Mouse (Mus musculus) hindbrain, embryonic 15.5 days (tissue): ENCODE results near the gene Sytl1. TPM values are rescaled to one million over a fixed set of nuclear protein-coding genes. Genes with fewer than 3 reads are reported as not detected.

Experiments
- ATAC-seq: fragments of 200-750 bp; cut with Nextera tagmentation; 2 replicates; pipeline ENCODE4 v1.8.0; 2017; ENCODE audit warnings: low read depth, moderate number of reproducible peaks, moderate TSS enrichment; ENCODE audit not compliant: low FRiP score
- H3K27ac ChIP-seq: fragments of 300-500 bp; sonication (generic); replicated peaks from 2 replicates; pipeline ENCODE4 v1.5.1; 2015; ENCODE audit warnings: mild to moderate bottlenecking, inconsistent platforms
- H3K27me3 ChIP-seq: fragments of 300-500 bp; sonication (generic); 2 replicates; pipeline ENCODE4 v1.6.1; 2015; ENCODE audit warnings: control low read depth, inconsistent platforms
- H3K36me3 ChIP-seq: fragments of 300-500 bp; sonication (generic); 2 replicates; pipeline ENCODE4 v1.6.1; 2015; ENCODE audit warnings: control low read depth, inconsistent platforms
- H3K4me1 ChIP-seq: fragments of 300-500 bp; sonication (generic); replicated peaks from 2 replicates; pipeline ENCODE4 v1.6.1; 2015; ENCODE audit warnings: control low read depth, inconsistent platforms
- H3K4me2 ChIP-seq: fragments of 300-500 bp; sonication (generic); 2 replicates; pipeline ENCODE4 v1.6.1; 2015; ENCODE audit warnings: moderate library complexity, mild to moderate bottlenecking, inconsistent platforms
- H3K4me3 ChIP-seq: fragments of 300-500 bp; sonication (generic); 2 replicates; pipeline ENCODE4 v1.5.1; 2015; ENCODE audit warnings: mild to moderate bottlenecking, inconsistent platforms
- H3K9ac ChIP-seq: fragments of 300-500 bp; sonication (generic); 2 replicates; pipeline ENCODE4 v1.6.1; 2015; ENCODE audit warnings: inconsistent platforms
- H3K9me3 ChIP-seq: fragments of 300-500 bp; sonication (generic); 2 replicates; pipeline ENCODE4 v1.6.1; 2016; ENCODE audit warnings: control low read depth, inconsistent platforms
- WGBS: fragments of 180-500 bp; shearing (Covaris S2); methylation state at CpG from one replicate; pipeline ENCODE4 v1.1.7; 2015; 5-methylcytosine and 5-hydroxymethylcytosine counted together
- polyA plus RNA-seq: library from polyadenylated mRNA; unstranded; fragments of >200 nt; fragmentation: Nextera tagmentation; extraction: Ambion mirVana; gene quantifications from 2 replicates; pipeline ENCODE4 v1.2.1, GENCODE M21; 2015

Gene Sytl1
- polyA plus RNA-seq, 1 experiment from 2014 or later = 0.32 TPM

GRCm38 (mm10) chr4:133257798-133258408 is 5.0 kb downstream of the Sytl1 start:
- Histone ChIP-seq H3K27ac (no peak overlapping the region), H3K4me2 (no peak overlapping the region), H3K9me3 (no peaks in the 10 kb centered on the region), H3K4me1 (no peaks in the 10 kb centered on the region; the same call in 1 of the 2 replicates), H3K27me3 (peaks cover 17% of the 10 kb centered on the region; the same call in 1 of the 2 replicates), H3K36me3 (no peaks in the 10 kb centered on the region), H3K9ac (no peak overlapping the region), H3K4me3 (no peak overlapping the region)
- ATAC-seq = no peak
- 81% methylated on average over 12 of the region's 12 CpGs for WGBS

- Histone ChIP-seq H3K4me3 (no peak overlapping the region), H3K36me3 (no peaks in the 10 kb centered on the region), H3K4me1 (no peaks in the 10 kb centered on the region; the same call in 1 of the 2 replicates), H3K4me2 (no peak overlapping the region), H3K27ac (no peak overlapping the region), H3K9me3 (no peaks in the 10 kb centered on the region), H3K9ac (no peak overlapping the region), H3K27me3 (peaks cover 23% of the 10 kb centered on the region)
- WGBS = 43% methylated on average over 12 of the region's 12 CpGs
- ATAC-seq = no peak
Measured at GRCm38 (mm10) chr4:133257230-133257629, 5.7 kb downstream of the Sytl1 start.

- Histone ChIP-seq H3K9me3 (no peaks in the 10 kb centered on the region), H3K4me2 (0 out of 2 replicates have a peak overlapping the region, but pooled peaks have one; percentile 4), H3K27ac (no peak overlapping the region), H3K27me3 (peaks cover 27% of the 10 kb centered on the region), H3K9ac (no peak overlapping the region), H3K4me1 (no peaks in the 10 kb centered on the region; the same call in 1 of the 2 replicates), H3K4me3 (no peak overlapping the region), H3K36me3 (no peaks in the 10 kb centered on the region)
- ATAC-seq = no peak
- 22% methylated on average over 21 of the region's 24 CpGs for WGBS
Measured at GRCm38 (mm10) chr4:133256820-133257219, 6.1 kb downstream of the Sytl1 start.

- ATAC-seq = no peak
- Histone ChIP-seq H3K9me3 (no peaks in the 10 kb centered on the region), H3K4me3 (no peak overlapping the region), H3K27me3 (peaks cover 40% of the 10 kb centered on the region), H3K27ac (no peak overlapping the region), H3K9ac (no peak overlapping the region), H3K4me1 (peaks cover 8% of the 10 kb centered on the region), H3K36me3 (no peaks in the 10 kb centered on the region), H3K4me2 (no peak overlapping the region)
- 72% methylated on average over 6 of the region's 6 CpGs for WGBS
Measured at GRCm38 (mm10) chr4:133255392-133255791, 7.5 kb downstream of the Sytl1 start.

GRCm38 (mm10) chr4:133253412-133253811 is 9.5 kb downstream of the Sytl1 start:
- no peaks in the 10 kb centered on the region for H3K36me3 ChIP-seq
- ATAC-seq = no peak
- H3K27me3 ChIP-seq = peaks cover 54% of the 10 kb centered on the region
- H3K9me3 ChIP-seq = no peaks in the 10 kb centered on the region
- no peak overlapping the region for H3K4me3 ChIP-seq
- no peak overlapping the region for H3K9ac ChIP-seq
- H3K27ac ChIP-seq = no peak overlapping the region
- 75% methylated on average over 12 of the region's 12 CpGs for WGBS
- H3K4me1 ChIP-seq = peaks cover 8% of the 10 kb centered on the region
- H3K4me2 ChIP-seq = no peak overlapping the region

GRCm38 (mm10) chr4:133252089-133252488 is 10.8 kb downstream of the Sytl1 start:
- no peak overlapping the region for H3K9ac ChIP-seq
- H3K36me3 ChIP-seq = no peaks in the 10 kb centered on the region
- H3K4me2 ChIP-seq = no peak overlapping the region
- no peaks in the 10 kb centered on the region for H3K9me3 ChIP-seq
- peaks cover 8% of the 10 kb centered on the region for H3K4me1 ChIP-seq
- H3K4me3 ChIP-seq = no peak overlapping the region
- H3K27me3 ChIP-seq = peaks cover 62% of the 10 kb centered on the region
- no peak for ATAC-seq
- no peak overlapping the region for H3K27ac ChIP-seq
- WGBS = 46% methylated on average over 4 of the region's 4 CpGs

- 3% methylated on average over 31 of the region's 31 CpGs for WGBS
- no peak overlapping the region for H3K9ac ChIP-seq
- no peak for ATAC-seq
- peaks cover 65% of the 10 kb centered on the region for H3K27me3 ChIP-seq
- peak overlapping the region; percentile 49 for H3K4me2 ChIP-seq
- no peaks in the 10 kb centered on the region for H3K36me3 ChIP-seq
- H3K9me3 ChIP-seq = no peaks in the 10 kb centered on the region
- peak overlapping the region; percentile 29 for H3K4me3 ChIP-seq
- H3K27ac ChIP-seq = no peak overlapping the region
- H3K4me1 ChIP-seq = peaks cover 8% of the 10 kb centered on the region
Measured at GRCm38 (mm10) chr4:133251214-133251613, 11.7 kb downstream of the Sytl1 start.

- Histone ChIP-seq H3K9me3 (no peaks in the 10 kb centered on the region), H3K27me3 (peaks cover 64% of the 10 kb centered on the region), H3K36me3 (no peaks in the 10 kb centered on the region), H3K9ac (no peak overlapping the region), H3K27ac (no peak overlapping the region), H3K4me3 (peak overlapping the region; percentile 29), H3K4me1 (peaks cover 8% of the 10 kb centered on the region), H3K4me2 (peak overlapping the region; percentile 49)
- WGBS = 4% methylated on average over 22 of the region's 22 CpGs
- no peak for ATAC-seq
Measured at GRCm38 (mm10) chr4:133250609-133251008, 12.3 kb downstream of the Sytl1 start.

GRCm38 (mm10) chr4:133247806-133248449 is 15.0 kb downstream of the Sytl1 start:
- 84% methylated on average over 13 of the region's 13 CpGs for WGBS
- peaks cover 8% of the 10 kb centered on the region for H3K4me1 ChIP-seq
- H3K9ac ChIP-seq = no peak overlapping the region
- no peak overlapping the region for H3K27ac ChIP-seq
- no peaks in the 10 kb centered on the region for H3K9me3 ChIP-seq
- no peak overlapping the region for H3K4me3 ChIP-seq
- H3K36me3 ChIP-seq = no peaks in the 10 kb centered on the region
- no peak overlapping the region for H3K4me2 ChIP-seq
- ATAC-seq = no peak
- H3K27me3 ChIP-seq = peaks cover 79% of the 10 kb centered on the region

GRCm38 (mm10) chr4:133247072-133247471 is 15.8 kb downstream of the Sytl1 start:
- 31% methylated on average over 15 of the region's 15 CpGs for WGBS
- ATAC-seq = no peak
- Histone ChIP-seq H3K9me3 (no peaks in the 10 kb centered on the region), H3K4me1 (peaks cover 8% of the 10 kb centered on the region), H3K9ac (no peak overlapping the region), H3K4me2 (no peak overlapping the region), H3K27me3 (peaks cover 80% of the 10 kb centered on the region), H3K36me3 (no peaks in the 10 kb centered on the region), H3K27ac (no peak overlapping the region), H3K4me3 (no peak overlapping the region)

- no peaks in the 10 kb centered on the region for H3K9me3 ChIP-seq
- no peak for ATAC-seq
- H3K4me1 ChIP-seq = peaks cover 10% of the 10 kb centered on the region
- peaks cover 77% of the 10 kb centered on the region for H3K27me3 ChIP-seq
- H3K4me2 ChIP-seq = no peak overlapping the region
- no peaks in the 10 kb centered on the region for H3K36me3 ChIP-seq
- no peak overlapping the region for H3K4me3 ChIP-seq
- no peak overlapping the region for H3K9ac ChIP-seq
- H3K27ac ChIP-seq = no peak overlapping the region
- WGBS = 78% methylated on average over 1 of the region's 1 CpGs
Measured at GRCm38 (mm10) chr4:133244289-133244688, 18.6 kb downstream of the Sytl1 start.

GRCm38 (mm10) chr4:133243538-133243937 is 19.4 kb downstream of the Sytl1 start:
- Histone ChIP-seq H3K36me3 (no peaks in the 10 kb centered on the region), H3K9ac (no peak overlapping the region), H3K27ac (no peak overlapping the region), H3K9me3 (no peaks in the 10 kb centered on the region), H3K27me3 (peaks cover 76% of the 10 kb centered on the region), H3K4me1 (peaks cover 10% of the 10 kb centered on the region), H3K4me2 (no peak overlapping the region), H3K4me3 (no peak overlapping the region)
- 47% methylated on average over 11 of the region's 13 CpGs for WGBS
- no peak for ATAC-seq
